Mouse (Mus musculus): ENCODE measurements around the gene Tlr13.

DNA sequence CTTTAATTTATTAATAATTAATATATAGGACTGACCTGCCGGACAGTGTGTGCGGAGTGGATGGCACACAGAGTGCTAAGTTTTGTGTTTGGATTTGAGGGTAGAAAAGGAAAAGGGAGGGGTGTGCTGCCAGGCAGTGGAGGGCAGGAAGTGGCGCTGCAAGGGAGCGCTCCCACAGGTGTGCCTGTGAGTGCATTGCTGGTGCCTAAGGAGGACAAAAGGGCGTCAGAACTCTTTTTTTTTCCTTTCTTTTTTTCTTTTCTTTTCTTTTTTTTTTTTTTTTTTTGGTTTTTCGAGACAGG is 28.8 kb downstream of the Tlr13 start:
- no peak for TF ChIP-seq GATA1 (IDR thresholded peaks at IDR 0.05; ENCODE audit: low read length)
- no peak for TF ChIP-seq TAL1 (IDR thresholded peaks at IDR 0.05; ENCODE audit: low read length)
